Mouse (Mus musculus): Measurements from ENCODE around the gene Lce1c.

- TF ChIP-seq CTCF (IDR thresholded peaks at IDR 0.05; ENCODE audit: extremely low read depth, insufficient read depth, insufficient read length, insufficient replicate concordance) (no peak), POLR2A (IDR thresholded peaks at IDR 0.05; ENCODE audit: low read depth, low read length) (no peak)
Measured at GRCm38 (mm10) chr3:92670215-92670614, 8.8 kb upstream of the Lce1c start, which contains the start of gene Lce1a2.

Measured in spleen, adult 2 months (tissue).